Mouse (Mus musculus): ENCODE data around the gene 1700049E17Rik1. TPM values are rescaled to one million over a fixed set of nuclear protein-coding genes. Genes with fewer than 3 reads are reported as not detected.
"Not testable (repeated sequence)": the region's sequence is repeated elsewhere in the genome, so short reads cannot be mapped to it uniquely, and the experiment has no call there.

Gene 1700049E17Rik1
- polyA plus RNA-seq (2015; fragmentation: Nextera tagmentation; extraction: Ambion mirVana), result not detected in 2 replicates

DNA sequence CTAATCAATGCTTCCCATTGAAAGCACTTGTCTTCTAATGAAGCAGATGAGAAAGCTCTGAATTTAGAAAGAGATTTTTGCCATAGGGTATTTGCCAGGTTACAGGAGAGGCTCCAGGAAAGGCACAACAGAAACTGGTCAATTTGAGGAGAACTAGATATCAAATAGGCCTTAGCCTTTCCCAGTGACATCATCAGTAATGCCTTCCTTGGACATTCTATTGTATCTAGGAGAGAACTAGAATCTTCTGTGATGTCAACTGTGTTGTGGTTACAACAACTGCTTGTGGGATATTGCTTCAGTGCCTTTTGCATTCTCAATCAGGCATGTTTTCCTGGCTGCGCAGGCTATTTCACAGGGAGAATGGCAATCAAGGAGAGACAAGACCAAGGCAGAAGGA, at the start of gene 1700049E17Rik1:
1700049E17Rik1 (plus strand) TSS at position 301 of the 400 bp plus-strand sequence.
- no CpG with 5 or more reads among the region's 1 CpGs for WGBS
- not testable (repeated sequence) for H3K27me3 ChIP-seq (replicated peaks); H3K4me3 ChIP-seq; H3K4me2 ChIP-seq; H3K36me3 ChIP-seq; H3K27ac ChIP-seq (replicated peaks); H3K9me3 ChIP-seq; ATAC-seq (ENCODE audit: extremely low read depth, insufficient number of reproducible peaks, low FRiP score, low TSS enrichment); H3K9ac ChIP-seq; H3K4me1 ChIP-seq

GRCm38 (mm10) chr14:41907190-41907589, 17.6 kb upstream of the 1700049E17Rik1 start, which contains the start of gene Gm7980:
TSS of gene Gm7980 (minus strand) at chr14:41907290.
- H3K36me3 ChIP-seq; H3K9ac ChIP-seq; H3K4me3 ChIP-seq; H3K27me3 ChIP-seq (replicated peaks); H3K9me3 ChIP-seq; H3K27ac ChIP-seq (replicated peaks); H3K4me2 ChIP-seq; ATAC-seq (ENCODE audit: extremely low read depth, insufficient number of reproducible peaks, low FRiP score, low TSS enrichment); H3K4me1 ChIP-seq: not testable (repeated sequence)
- WGBS, result no CpG with 5 or more reads among the region's 2 CpGs

DNA sequence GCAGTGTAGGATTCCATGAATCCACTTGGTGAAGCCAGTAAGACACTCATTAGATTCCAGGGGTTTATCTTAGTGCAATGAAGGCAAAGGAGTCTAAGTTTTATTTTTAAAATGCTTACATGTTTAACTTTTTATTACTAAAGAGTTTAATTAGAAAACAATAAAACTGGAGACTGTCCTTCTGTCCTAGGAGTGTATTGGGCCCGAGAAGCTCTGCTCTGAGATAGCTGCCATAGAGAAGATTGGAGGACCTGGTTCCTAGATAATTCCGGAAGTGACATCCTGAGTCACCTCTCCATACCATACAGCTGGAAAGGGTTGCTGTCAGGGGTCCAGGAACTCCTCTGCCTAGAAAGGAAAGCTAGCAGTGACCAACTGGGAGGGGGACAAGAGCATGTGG, 18.9 kb downstream of the 1700049E17Rik1 start, which contains the start of gene 1700024B05Rik:
1700024B05Rik (plus strand) TSS at position 301 of the 400 bp plus-strand sequence.
- not testable (repeated sequence) for H3K27me3 ChIP-seq (replicated peaks); H3K9ac ChIP-seq; H3K4me2 ChIP-seq; H3K4me1 ChIP-seq; H3K36me3 ChIP-seq; ATAC-seq (ENCODE audit: extremely low read depth, insufficient number of reproducible peaks, low FRiP score, low TSS enrichment); H3K9me3 ChIP-seq; H3K4me3 ChIP-seq; H3K27ac ChIP-seq (replicated peaks)
- 68% methylated on average over 2 of the region's 2 CpGs for WGBS

DNA sequence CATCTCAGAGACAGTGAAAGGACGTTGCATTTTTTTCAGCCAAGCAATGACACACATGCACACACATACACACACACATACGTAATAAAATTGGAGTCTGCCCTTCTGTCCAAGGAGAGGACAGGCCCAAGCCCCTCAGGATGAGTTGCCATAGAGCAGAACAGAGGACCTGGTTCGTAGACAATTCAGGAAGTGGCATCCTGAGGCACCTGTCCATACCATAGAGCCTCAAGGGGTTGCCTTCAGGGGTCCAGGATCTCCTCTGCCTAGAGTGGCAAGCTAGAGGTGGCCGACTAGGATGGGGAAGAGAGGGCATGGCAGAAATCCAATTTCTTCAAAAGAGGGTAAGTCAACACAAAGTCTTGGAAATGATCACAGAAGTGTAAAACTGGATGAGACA, 39.3 kb downstream of the 1700049E17Rik1 start:
- H3K9ac ChIP-seq; H3K4me1 ChIP-seq; H3K9me3 ChIP-seq; H3K4me2 ChIP-seq; H3K27ac ChIP-seq (replicated peaks); H3K4me3 ChIP-seq; ATAC-seq (ENCODE audit: extremely low read depth, insufficient number of reproducible peaks, low FRiP score, low TSS enrichment); H3K27me3 ChIP-seq (replicated peaks); H3K36me3 ChIP-seq: not testable (repeated sequence)
- 60% methylated on average over 4 of the region's 4 CpGs for WGBS

- not testable (repeated sequence) for H3K4me2 ChIP-seq; H3K4me1 ChIP-seq; H3K9ac ChIP-seq; H3K4me3 ChIP-seq; H3K27ac ChIP-seq (replicated peaks); H3K36me3 ChIP-seq; H3K9me3 ChIP-seq; H3K27me3 ChIP-seq (replicated peaks); ATAC-seq (ENCODE audit: extremely low read depth, insufficient number of reproducible peaks, low FRiP score, low TSS enrichment)
- 66% methylated on average over 1 of the region's 1 CpGs for WGBS
These were observed 43.1 kb downstream of the 1700049E17Rik1 start, which contains the start of gene Gm6401 for GRCm38 (mm10) chr14:41967827-41968226. TSS of gene Gm6401 (minus strand) at chr14:41967927.

DNA sequence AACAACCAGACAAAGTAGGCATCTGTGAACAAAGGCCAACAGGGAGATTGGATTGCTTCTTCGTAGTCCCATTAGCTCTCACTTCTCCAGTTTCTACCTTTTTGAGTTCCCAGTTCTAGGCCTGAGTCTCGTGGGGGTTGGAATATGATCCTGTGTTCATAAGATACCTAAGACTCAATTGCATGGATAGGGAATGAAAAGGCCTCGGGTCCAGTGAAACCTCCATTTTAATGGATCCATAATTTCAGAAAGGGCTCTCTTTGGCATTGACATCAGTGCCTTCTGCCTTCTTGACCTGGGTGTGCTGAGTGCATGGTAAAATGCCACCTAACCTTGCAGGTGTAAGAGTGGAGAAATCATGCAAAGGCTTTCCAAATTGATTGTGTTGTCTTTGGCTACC, 43.8 kb downstream of the 1700049E17Rik1 start:
- H3K27me3 ChIP-seq (replicated peaks); H3K4me1 ChIP-seq; H3K9me3 ChIP-seq; H3K4me3 ChIP-seq; ATAC-seq (ENCODE audit: extremely low read depth, insufficient number of reproducible peaks, low FRiP score, low TSS enrichment); H3K9ac ChIP-seq; H3K36me3 ChIP-seq; H3K4me2 ChIP-seq; H3K27ac ChIP-seq (replicated peaks): not testable (repeated sequence)
- 48% methylated on average over 3 of the region's 3 CpGs for WGBS

Other genes with a start within 250 kb of the 1700049E17Rik1 start
- not detected in 2 replicates for gene Gm8068, start 223.1 kb upstream of the 1700049E17Rik1 start, polyA plus RNA-seq (2015; fragmentation: Nextera tagmentation; extraction: Ambion mirVana)
- not detected in 2 replicates for gene Gm7929, start 174.3 kb upstream of the 1700049E17Rik1 start, polyA plus RNA-seq (2015; fragmentation: Nextera tagmentation; extraction: Ambion mirVana)
- not detected in 2 replicates for gene Gm47189, start 152.5 kb upstream of the 1700049E17Rik1 start, polyA plus RNA-seq (2015; fragmentation: Nextera tagmentation; extraction: Ambion mirVana)
- not detected in 2 replicates for gene Gm7980, start 17.7 kb upstream of the 1700049E17Rik1 start, polyA plus RNA-seq (2015; fragmentation: Nextera tagmentation; extraction: Ambion mirVana)
- gene 1700024B05Rik, start 19.0 kb downstream of the 1700049E17Rik1 start, polyA plus RNA-seq (2015; fragmentation: Nextera tagmentation; extraction: Ambion mirVana), result not detected in 2 replicates
- gene Gm6401, start 43.0 kb downstream of the 1700049E17Rik1 start, polyA plus RNA-seq (2015; fragmentation: Nextera tagmentation; extraction: Ambion mirVana), result not detected in 2 replicates
- gene Gm3543, start 58.4 kb downstream of the 1700049E17Rik1 start, polyA plus RNA-seq (2015; fragmentation: Nextera tagmentation; extraction: Ambion mirVana), result not detected in 2 replicates
- not detected in 2 replicates for gene Gm7951, start 192.4 kb downstream of the 1700049E17Rik1 start, polyA plus RNA-seq (2015; fragmentation: Nextera tagmentation; extraction: Ambion mirVana)
- gene Gm17027, start 237.7 kb downstream of the 1700049E17Rik1 start, polyA plus RNA-seq (2015; fragmentation: Nextera tagmentation; extraction: Ambion mirVana), result not detected in 2 replicates